Mouse (Mus musculus) heart, embryonic 11.5 days (tissue): Measurements from ENCODE around the gene Sertad3. TPM values are rescaled to one million over a fixed set of nuclear protein-coding genes. Genes with fewer than 3 reads are reported as not detected.

Experiments used
- ATAC-seq: fragments of 200-750 bp; cut with Nextera tagmentation; replicated peaks from 2 replicates; pipeline ENCODE4 v1.8.0; 2017; ENCODE audit warnings: moderate library complexity; ENCODE audit not compliant: insufficient number of reproducible peaks, low FRiP score, low TSS enrichment
- H3K27ac ChIP-seq: fragments of 300-500 bp; sonication (generic); 2 replicates; pipeline ENCODE4 v1.5.1; 2014; ENCODE audit warnings: mild to moderate bottlenecking, low read depth, low read length
- H3K27me3 ChIP-seq: fragments of 300-500 bp; sonication (generic); 2 replicates; pipeline ENCODE4 v1.6.1; 2014; ENCODE audit warnings: mild to moderate bottlenecking, low read length, mixed read lengths; ENCODE audit not compliant: control insufficient read depth, insufficient read depth
- H3K36me3 ChIP-seq: fragments of 300-500 bp; sonication (generic); 2 replicates; pipeline ENCODE4 v1.6.1; 2014; ENCODE audit warnings: mild to moderate bottlenecking, low read length, moderate library complexity, mixed read lengths; ENCODE audit not compliant: control insufficient read depth, insufficient read depth
- H3K4me1 ChIP-seq: fragments of 300-500 bp; sonication (generic); 2 replicates; pipeline ENCODE4 v1.6.1; 2014; ENCODE audit warnings: low read length; ENCODE audit not compliant: control insufficient read depth, insufficient read depth
- H3K4me2 ChIP-seq: fragments of 300-500 bp; sonication (generic); 2 replicates; pipeline ENCODE4 v1.6.1; 2014; ENCODE audit warnings: mild to moderate bottlenecking, moderate library complexity
- H3K4me3 ChIP-seq: fragments of 300-500 bp; sonication (generic); 2 replicates; pipeline ENCODE4 v1.5.1; 2014; ENCODE audit warnings: low read depth, low read length
- H3K9ac ChIP-seq: fragments of 300-500 bp; sonication (generic); 2 replicates; pipeline ENCODE4 v1.6.1; 2014; ENCODE audit warnings: mild to moderate bottlenecking, low read depth, low read length, moderate library complexity
- H3K9me3 ChIP-seq: fragments of 300-500 bp; sonication (generic); replicated peaks from 2 replicates; pipeline ENCODE4 v1.6.1; 2016; ENCODE audit warnings: low read length; ENCODE audit not compliant: control insufficient read depth
- WGBS: fragments of 180-500 bp; shearing (Covaris S2); extraction: QIAGEN DNeasy Blood & Tissue Kit; methylation state at CpG from one replicate; pipeline ENCODE4 v1.1.7; 2014; ENCODE audit not compliant: insufficient replicate concordance; 5-methylcytosine and 5-hydroxymethylcytosine counted together
- polyA plus RNA-seq: library from polyadenylated mRNA; unstranded; fragments of >200 nt; fragmentation: Nextera tagmentation; extraction: Ambion mirVana; gene quantifications from 2 replicates; pipeline ENCODE4 v1.2.1, GENCODE M21; 2014

Gene Sertad3
- polyA plus RNA-seq, 1 experiment from 2014 or later: 19.9 TPM

DNA sequence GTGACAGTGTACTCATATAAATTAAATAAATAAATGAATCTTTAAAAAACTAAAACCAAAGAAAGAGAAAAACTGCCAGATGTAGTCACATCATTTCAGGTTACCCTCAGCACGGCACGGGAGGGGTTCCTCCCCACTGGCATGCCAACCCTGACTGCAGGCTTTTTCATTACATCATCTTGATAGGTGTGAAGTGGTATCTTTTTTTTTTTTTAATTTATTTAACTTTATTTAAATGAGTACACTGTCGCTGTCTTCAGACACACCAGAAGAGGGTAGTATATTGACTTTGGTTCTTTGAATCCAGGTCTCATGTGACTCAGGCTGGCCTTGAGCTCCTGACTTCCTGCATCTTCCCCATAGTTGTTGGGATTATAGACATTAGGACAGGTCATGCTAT, 18.3 kb upstream of the Sertad3 start:
- Histone ChIP-seq H3K4me1 (no peaks in the 10 kb centered on the region), H3K36me3 (no peaks in the 10 kb centered on the region), H3K4me2 (no peak overlapping the region), H3K27me3 (no peaks in the 10 kb centered on the region), H3K9ac (no peak overlapping the region), H3K9me3 (no peaks in the 10 kb centered on the region), H3K27ac (no peak overlapping the region), H3K4me3 (no peak overlapping the region)
- WGBS: 93% methylated on average over 3 of the region's 3 CpGs
- ATAC-seq: no peak

DNA sequence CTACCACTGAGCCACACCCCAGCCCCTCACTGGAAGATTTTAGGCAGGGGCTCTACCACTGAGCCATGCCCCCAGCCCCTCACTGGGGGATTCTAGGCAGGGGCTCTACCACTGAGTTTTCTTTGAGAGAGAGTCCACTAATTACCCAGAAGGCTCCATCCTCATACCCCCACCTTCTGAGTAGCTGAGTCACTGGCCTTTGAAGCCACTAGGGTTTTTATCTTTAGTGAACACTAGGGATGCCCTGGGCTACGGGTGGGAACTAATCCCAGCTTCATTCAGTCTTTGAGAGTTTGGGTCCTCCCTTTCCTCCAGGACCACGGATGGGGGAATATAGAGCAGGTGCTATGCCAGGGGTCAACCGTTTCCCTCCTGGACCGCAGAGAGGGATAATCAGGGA, 15.0 kb upstream of the Sertad3 start:
- 79% methylated on average over 4 of the region's 4 CpGs for WGBS
- Histone ChIP-seq H3K36me3 (peaks cover 4% of the 10 kb centered on the region; the same call in 1 of the 2 replicates), H3K4me1 (no peaks in the 10 kb centered on the region), H3K27ac (no peak overlapping the region), H3K27me3 (no peaks in the 10 kb centered on the region), H3K4me3 (no peak overlapping the region), H3K9me3 (no peaks in the 10 kb centered on the region), H3K9ac (no peak overlapping the region), H3K4me2 (no peak overlapping the region)
- peak; percentile 63; the same call in 1 of the 2 replicates for ATAC-seq

DNA sequence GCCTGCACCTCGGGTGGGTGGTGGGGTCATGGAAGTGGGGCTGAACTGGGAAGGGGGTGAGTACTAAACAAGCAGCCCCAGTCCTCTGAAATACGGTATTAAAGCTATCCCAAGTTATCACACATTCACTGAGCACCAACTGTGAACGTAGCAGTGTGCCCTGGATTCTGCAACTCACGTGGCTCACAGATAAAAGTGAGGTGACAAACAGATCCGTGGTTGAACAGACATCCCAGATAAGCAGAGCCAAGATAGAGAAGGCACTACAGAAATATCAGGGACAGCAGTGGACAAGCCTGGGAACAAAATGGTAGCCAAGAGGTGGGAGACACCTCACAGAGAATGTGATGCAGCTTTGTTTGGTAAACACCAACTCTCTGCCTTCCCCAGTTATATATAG, 13.9 kb upstream of the Sertad3 start:
- peaks cover 4% of the 10 kb centered on the region; the same call in 1 of the 2 replicates for H3K36me3 ChIP-seq
- H3K4me2 ChIP-seq: no peak overlapping the region
- no peak overlapping the region for H3K4me3 ChIP-seq
- no peaks in the 10 kb centered on the region for H3K9me3 ChIP-seq
- no peak for ATAC-seq
- no peaks in the 10 kb centered on the region for H3K27me3 ChIP-seq
- no peaks in the 10 kb centered on the region for H3K4me1 ChIP-seq
- H3K9ac ChIP-seq: no peak overlapping the region
- WGBS: 58% methylated on average over 5 of the region's 5 CpGs
- no peak overlapping the region for H3K27ac ChIP-seq

DNA sequence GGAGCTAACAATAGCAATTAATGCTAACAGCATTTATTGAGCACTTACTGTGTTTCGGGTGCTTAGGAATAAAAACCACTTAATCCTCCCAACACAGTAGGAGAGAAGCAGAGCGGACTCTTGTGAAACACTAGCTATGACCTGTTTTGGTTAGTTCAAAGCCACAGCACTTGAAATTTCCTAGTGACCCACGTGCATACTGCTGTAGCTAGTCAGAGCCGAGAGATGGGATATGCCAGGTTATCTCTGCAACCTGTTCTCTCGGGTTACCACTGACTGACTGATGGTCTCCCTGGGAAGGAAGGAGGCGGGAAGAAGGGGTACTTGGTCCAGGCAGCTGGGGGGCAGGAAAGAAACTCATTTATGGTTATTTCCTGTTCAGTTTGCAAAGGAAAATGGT, 13.1 kb upstream of the Sertad3 start:
- Histone ChIP-seq H3K4me1 (no peaks in the 10 kb centered on the region), H3K27ac (no peak overlapping the region), H3K9me3 (no peaks in the 10 kb centered on the region), H3K4me2 (no peak overlapping the region), H3K9ac (no peak overlapping the region), H3K36me3 (peaks cover 4% of the 10 kb centered on the region; the same call in 1 of the 2 replicates), H3K4me3 (no peak overlapping the region), H3K27me3 (no peaks in the 10 kb centered on the region)
- WGBS: 75% methylated on average over 6 of the region's 6 CpGs
- no peak for ATAC-seq

DNA sequence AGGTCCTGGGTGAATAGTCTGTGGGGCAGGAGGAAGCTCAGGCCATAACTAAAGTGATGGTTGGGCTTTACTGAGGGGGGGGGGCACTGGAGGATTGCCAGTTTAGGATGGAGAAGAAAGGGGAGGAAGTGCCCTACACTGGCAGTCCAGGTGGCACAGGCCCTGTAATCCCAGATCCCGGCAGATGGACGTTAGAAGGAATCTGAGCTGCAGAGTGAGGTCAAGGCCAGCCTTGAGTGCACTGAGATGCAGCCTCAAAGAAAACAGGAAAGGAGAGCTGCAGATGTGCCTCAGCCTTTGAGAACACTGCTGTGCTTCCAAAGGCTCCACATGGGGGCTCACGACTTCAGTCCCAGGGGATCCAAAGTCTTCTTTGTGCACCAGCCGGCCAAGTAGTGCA, 5.9 kb upstream of the Sertad3 start:
- WGBS: 38% methylated on average over 4 of the region's 4 CpGs
- no peak for ATAC-seq
- Histone ChIP-seq H3K27me3 (no peaks in the 10 kb centered on the region), H3K9ac (no peak overlapping the region), H3K9me3 (no peaks in the 10 kb centered on the region), H3K4me3 (no peak overlapping the region), H3K4me1 (0 out of 2 replicates have a peak, but pooled peaks cover 3% of the 10 kb centered on the region), H3K36me3 (peaks cover under 1% of the 10 kb centered on the region; the same call in 1 of the 2 replicates), H3K4me2 (no peak overlapping the region), H3K27ac (no peak overlapping the region)

DNA sequence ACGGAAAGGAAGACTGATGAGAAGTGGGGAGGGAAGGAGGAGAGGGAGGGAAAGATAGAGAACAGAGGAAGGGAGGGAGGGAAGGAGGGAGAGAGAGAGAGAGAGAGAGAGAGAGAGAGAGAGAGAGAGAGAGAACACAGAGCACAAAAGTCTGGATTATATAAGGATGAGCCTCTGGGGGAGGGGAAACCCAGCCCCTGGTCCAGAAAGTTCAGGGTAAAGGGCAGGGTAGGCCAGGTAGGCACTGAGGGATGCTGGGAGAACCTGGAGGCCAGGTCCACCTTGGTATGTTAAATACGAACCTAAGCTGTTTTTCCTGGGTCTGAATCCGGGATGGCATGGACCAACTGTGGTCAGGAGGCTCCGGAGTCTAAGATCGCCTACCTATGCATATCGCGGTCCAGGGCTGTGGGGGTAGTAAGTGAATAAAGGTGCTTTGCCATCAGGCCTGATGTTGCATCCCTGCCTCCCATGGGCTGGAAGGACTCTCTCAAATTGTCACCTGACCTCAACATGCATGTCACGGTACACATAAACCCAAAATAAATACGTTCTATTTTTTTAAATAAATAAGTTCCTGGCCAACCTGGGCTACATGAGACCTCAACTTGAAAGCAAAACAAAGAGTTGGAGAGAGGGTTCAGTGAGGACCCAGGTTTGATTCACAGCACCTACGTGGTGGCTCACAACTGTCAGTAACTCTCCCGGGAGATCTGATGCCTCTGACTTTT, 2.0 kb upstream of the Sertad3 start:
- Histone ChIP-seq H3K4me2 (no peak overlapping the region), H3K9ac (no peak overlapping the region), H3K36me3 (0 out of 2 replicates have a peak, but pooled peaks cover 2% of the 10 kb centered on the region), H3K27ac (no peak overlapping the region), H3K27me3 (no peaks in the 10 kb centered on the region), H3K4me3 (no peak overlapping the region), H3K9me3 (no peaks in the 10 kb centered on the region), H3K4me1 (peaks cover 14% of the 10 kb centered on the region; the same call in 1 of the 2 replicates)
- no peak for ATAC-seq
- WGBS: 88% methylated on average over 11 of the region's 11 CpGs

DNA sequence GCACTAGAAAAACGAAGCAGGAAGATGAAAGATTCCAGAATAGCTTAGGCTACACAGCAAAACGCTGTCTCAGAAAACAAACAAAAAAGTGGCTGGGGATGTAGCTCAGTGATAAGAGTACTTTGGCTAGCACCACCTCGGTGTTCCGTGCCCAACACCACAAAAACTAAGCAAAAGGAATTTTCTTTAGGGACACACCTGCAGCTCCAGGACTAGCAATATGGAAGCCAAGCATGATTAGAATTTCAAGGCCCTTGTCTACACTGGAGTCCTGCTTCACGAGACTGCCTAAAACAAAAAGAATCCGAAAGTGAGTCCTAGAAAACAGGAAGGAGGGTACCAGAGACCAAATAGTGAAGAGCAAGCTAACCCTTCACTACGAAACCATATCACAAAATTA, 972 bp upstream of the Sertad3 start:
- WGBS: 24% methylated on average over 7 of the region's 7 CpGs
- H3K27me3 ChIP-seq: no peaks in the 10 kb centered on the region
- H3K9me3 ChIP-seq: no peaks in the 10 kb centered on the region
- ATAC-seq: no peak
- peak overlapping the region; percentile 92 for H3K27ac ChIP-seq
- H3K4me1 ChIP-seq: peaks cover 14% of the 10 kb centered on the region; the same call in 1 of the 2 replicates
- peak overlapping the region; percentile 59 for H3K9ac ChIP-seq
- H3K36me3 ChIP-seq: peaks cover 4% of the 10 kb centered on the region; the same call in 1 of the 2 replicates
- H3K4me3 ChIP-seq: peak overlapping the region; percentile 85
- peak overlapping the region; percentile 81 for H3K4me2 ChIP-seq

DNA sequence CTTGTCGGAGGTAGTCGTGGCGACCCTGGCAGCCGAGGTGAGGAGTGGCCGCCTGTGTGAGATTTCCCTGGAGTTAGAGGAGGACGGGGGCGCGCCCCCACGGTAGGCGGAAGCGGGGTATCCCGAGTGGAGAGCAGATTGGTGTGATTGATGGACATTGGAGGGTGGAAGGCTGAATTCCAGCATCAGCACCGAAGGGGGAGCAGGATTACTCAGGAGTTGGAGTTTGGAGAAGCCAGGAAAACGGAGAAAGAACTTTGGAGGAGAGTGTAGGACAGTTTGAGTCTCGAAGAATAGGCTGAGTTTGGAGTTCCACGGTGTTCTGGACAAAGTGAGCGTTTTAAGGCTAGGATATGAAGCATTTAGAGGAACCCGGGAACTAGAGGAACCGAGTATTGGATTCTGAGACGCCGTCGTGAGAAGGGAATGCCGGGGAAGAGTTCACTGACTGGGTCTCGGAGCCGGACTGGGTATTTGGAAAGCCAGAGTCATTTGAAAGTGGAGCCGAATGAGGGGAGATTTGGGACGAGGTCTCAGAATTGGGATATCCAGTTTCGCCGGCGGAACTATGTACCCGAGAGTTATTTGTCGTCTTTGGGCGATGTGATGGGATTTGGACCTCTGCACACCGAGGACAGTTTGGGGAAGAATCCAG, 394 bp downstream of the Sertad3 start:
- H3K4me2 ChIP-seq: peak overlapping the region; percentile 81
- peak overlapping the region; percentile 85 for H3K4me3 ChIP-seq
- H3K36me3 ChIP-seq: peaks cover 4% of the 10 kb centered on the region; the same call in 1 of the 2 replicates
- peaks cover 14% of the 10 kb centered on the region; the same call in 1 of the 2 replicates for H3K4me1 ChIP-seq
- peak overlapping the region; percentile 92 for H3K27ac ChIP-seq
- no peaks in the 10 kb centered on the region for H3K9me3 ChIP-seq
- WGBS: under 1% methylated on average over 34 of the region's 34 CpGs
- H3K27me3 ChIP-seq: no peaks in the 10 kb centered on the region
- ATAC-seq: no peak
- H3K9ac ChIP-seq: peak overlapping the region; percentile 87
